Mouse (Mus musculus) brain, embryonic 14.5 days (tissue): ENCODE results near the gene Ccdc73.

Experiments
- CTCF ChIP-seq: fragments of 200-500 bp; IDR thresholded peaks from 2 replicates; pipeline ENCODE4 v1.5.1; 2012; ENCODE audit warnings: inconsistent platforms, mild to moderate bottlenecking, moderate library complexity, borderline replicate concordance; ENCODE audit not compliant: insufficient read depth, insufficient read length; ENCODE audit errors: extremely low read depth
- POLR2A ChIP-seq: fragments of 200-500 bp; IDR thresholded peaks from 2 replicates; pipeline ENCODE4 v1.6.1; 2012; ENCODE audit warnings: mild to moderate bottlenecking, inconsistent platforms, borderline replicate concordance; ENCODE audit not compliant: poor library complexity, insufficient read depth, insufficient read length, severe bottlenecking; ENCODE audit errors: extremely low read depth

DNA sequence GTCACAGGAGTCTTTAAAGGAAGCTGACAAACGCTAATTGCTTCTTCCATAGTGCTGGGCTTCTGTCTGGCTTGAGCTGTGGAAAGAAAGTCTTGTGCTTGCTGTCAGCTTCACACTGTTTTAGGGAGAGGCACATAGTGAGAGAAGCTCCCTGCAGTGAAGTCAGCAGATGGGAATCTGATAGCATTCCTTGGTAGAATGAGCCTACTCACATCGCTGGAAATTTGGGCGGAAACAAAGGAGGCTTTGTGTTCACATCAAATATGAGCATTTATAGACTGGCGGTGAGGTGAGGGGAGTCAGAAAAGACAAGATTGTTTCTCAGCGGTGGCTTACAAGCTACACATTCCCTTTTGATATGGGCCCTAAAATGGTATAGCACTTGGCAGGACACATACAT, 15.9 kb upstream of the Ccdc73 start:
- TF ChIP-seq CTCF = no peak
- no peak for TF ChIP-seq POLR2A
